Mouse (Mus musculus) brain, adult 2 months (tissue): ENCODE data around the gene Pfn3.
A peak's percentile ranks its signal among the peaks of the same experiment; 100 is the strongest.
"Not testable (repeated sequence)": the region's sequence is repeated elsewhere in the genome, so short reads cannot be mapped to it uniquely, and the experiment has no call there.

Source experiments
- DNase-seq: peaks from one replicate; pipeline ENCODE4 v3.0.0; 2011; ENCODE audit warnings: low read depth, low spot score

The Pfn3 gene

GRCm38 (mm10) chr13:55414743-55415380, at the start of gene Pfn3:
Gene Pfn3, minus strand, starts transcription at chr13:55415232.
- peak; percentile 85 for DNase-seq

- peak; percentile 79 for DNase-seq
These were observed 49.2 kb upstream of the Pfn3 start, which contains the start of gene Prr7 for GRCm38 (mm10) chr13:55464027-55464884. Gene Prr7, plus strand, starts transcription at chr13:55464267.

- no peak for DNase-seq
These were observed 48.5 kb upstream of the Pfn3 start for GRCm38 (mm10) chr13:55463399-55464026.

GRCm38 (mm10) chr13:55462965-55463364, 47.9 kb upstream of the Pfn3 start:
- no peak for DNase-seq

- DNase-seq = no peak
These were observed 36.9 kb upstream of the Pfn3 start for GRCm38 (mm10) chr13:55451785-55452549.

GRCm38 (mm10) chr13:55451296-55451695, 36.3 kb upstream of the Pfn3 start:
- DNase-seq = no peak

GRCm38 (mm10) chr13:55450511-55450980, 35.5 kb upstream of the Pfn3 start:
- peak; percentile 74 for DNase-seq

- no peak for DNase-seq
These were observed 34.8 kb upstream of the Pfn3 start for GRCm38 (mm10) chr13:55449679-55450441.

- no peak for DNase-seq
These were observed 34.2 kb upstream of the Pfn3 start for GRCm38 (mm10) chr13:55449205-55449604.

- no peak for DNase-seq
These were observed 33.1 kb upstream of the Pfn3 start for GRCm38 (mm10) chr13:55448131-55448530.

- DNase-seq = no peak
These were observed 32.5 kb upstream of the Pfn3 start for GRCm38 (mm10) chr13:55447543-55447943.

- DNase-seq = no peak
These were observed 31.6 kb upstream of the Pfn3 start for GRCm38 (mm10) chr13:55446483-55447105.

- no peak for DNase-seq
These were observed 30.5 kb upstream of the Pfn3 start for GRCm38 (mm10) chr13:55445361-55446091.

GRCm38 (mm10) chr13:55444937-55445315, 29.9 kb upstream of the Pfn3 start, which contains the start of gene Grk6:
Gene Grk6, plus strand, starts transcription at chr13:55445072.
- DNase-seq = peak; percentile 100

GRCm38 (mm10) chr13:55444286-55444936, 29.4 kb upstream of the Pfn3 start:
- no peak for DNase-seq

GRCm38 (mm10) chr13:55443799-55444285, 28.8 kb upstream of the Pfn3 start:
- no peak for DNase-seq

GRCm38 (mm10) chr13:55437111-55437629, 22.1 kb upstream of the Pfn3 start:
- DNase-seq = not testable (repeated sequence)

- no peak for DNase-seq
These were observed 17.1 kb upstream of the Pfn3 start for GRCm38 (mm10) chr13:55431889-55432685.
